Mouse (Mus musculus) MEL (cell line): ENCODE measurements around the gene Magohb.

ENCODE experiments used
- CHD2 ChIP-seq: IDR thresholded peaks from 2 replicates; pipeline ENCODE4 v1.6.1; 2011; ENCODE audit warnings: low read length, improper control_type of control experiment
- CTCF ChIP-seq, 3 experiments: IDR thresholded peaks in 2 of 3; conservative IDR thresholded peaks in 1 of 3; 2 replicates each; pipeline ENCODE4 v1.5.1; 2011 to 2012; ENCODE audit warnings: low read length in 3 of 3, low read depth in 2 of 3, mild to moderate bottlenecking in 2 of 3, improper control_type of control experiment in 1 of 3, inconsistent platforms in 1 of 3, mixed read lengths in 1 of 3, moderate library complexity in 1 of 3; ENCODE audit not compliant: control insufficient read depth in 1 of 3, insufficient read depth in 1 of 3, poor library complexity in 1 of 3, severe bottlenecking in 1 of 3
- GATA1 ChIP-seq: IDR thresholded peaks from 2 replicates; pipeline ENCODE4 v1.6.1; 2011; ENCODE audit warnings: low read depth, low read length, improper control_type of control experiment
- MAZ ChIP-seq: IDR thresholded peaks from 2 replicates; pipeline ENCODE4 v1.6.1; 2012; ENCODE audit warnings: low read depth, mild to moderate bottlenecking, inconsistent platforms, low read length, improper control_type of control experiment
- POLR2A ChIP-seq, 2 experiments: IDR thresholded peaks; 2 replicates each; pipeline ENCODE4 v1.6.1; 2011 to 2012; ENCODE audit warnings: low read length in 2 of 2, mild to moderate bottlenecking in 2 of 2, control low read depth in 1 of 2, improper control_type of control experiment in 1 of 2, low read depth in 1 of 2, moderate library complexity in 1 of 2; ENCODE audit not compliant: control insufficient read depth in 1 of 2, insufficient read depth in 1 of 2, poor library complexity in 1 of 2
- SIN3A ChIP-seq: IDR thresholded peaks from 2 replicates; pipeline ENCODE4 v1.6.1; 2012; ENCODE audit warnings: low read length, improper control_type of control experiment, inconsistent platforms
- ZNF384 ChIP-seq: IDR thresholded peaks from 2 replicates; pipeline ENCODE4 v1.6.1; 2012; ENCODE audit warnings: low read depth, mild to moderate bottlenecking, inconsistent platforms, low read length, improper control_type of control experiment

GRCm38 (mm10) chr6:131270312-131270711, 22.7 kb downstream of the Magohb start:
- TF ChIP-seq CTCF (IDR thresholded peaks at IDR 0.05 in 2 of 3, conservative IDR thresholded peaks at IDR 0.05 in 1 of 3; ENCODE audit: control insufficient read depth in 1 of 3, insufficient read depth in 1 of 3, low read depth in 2 of 3, low read length in 3 of 3, poor library complexity in 1 of 3, severe bottlenecking in 1 of 3) (no peak), MAZ (no peak), ZNF384 (no peak), CHD2 (no peak), GATA1 (no peak), SIN3A (no peak), POLR2A (IDR thresholded peaks at IDR 0.05; ENCODE audit: control insufficient read depth in 1 of 2, insufficient read depth in 1 of 2, low read depth in 1 of 2, low read length in 2 of 2, poor library complexity in 1 of 2) (no peak)
